Mouse (Mus musculus) cerebellum, postnatal 14 days (tissue): Measurements from ENCODE around the gene Mrps10.
"Not testable (repeated sequence)": the region's sequence is repeated elsewhere in the genome, so short reads cannot be mapped to it uniquely, and the experiment has no call there.

Source experiments
- DNase-seq, 2 experiments: peaks; one replicate each; pipeline ENCODE4 v3.0.0; 2021; ENCODE audit warnings: mixed read lengths in 2 of 2

Gene Mrps10

GRCm38 (mm10) chr17:47383266-47383665, 14.6 kb downstream of the Mrps10 start:
- DNase-seq, result no peak

DNA sequence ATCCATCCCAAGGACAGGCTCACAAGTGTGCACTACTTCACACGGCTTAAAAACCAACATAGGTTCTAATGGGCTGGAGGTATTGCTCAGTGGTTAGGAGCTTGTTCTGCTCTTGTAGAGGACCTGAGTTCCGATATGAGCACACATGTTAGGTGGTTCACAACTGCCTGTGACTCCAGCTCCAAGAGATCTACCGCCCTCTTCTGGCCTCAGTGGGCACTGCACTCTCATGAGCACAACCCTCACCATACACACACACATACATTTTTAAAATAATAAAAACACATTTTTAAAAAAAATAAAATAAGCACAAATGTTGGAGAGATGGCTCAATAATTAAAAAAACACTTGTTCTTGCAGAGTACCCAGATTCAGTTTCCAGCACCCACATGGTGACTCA, 15.4 kb downstream of the Mrps10 start:
- no peak for DNase-seq

DNA sequence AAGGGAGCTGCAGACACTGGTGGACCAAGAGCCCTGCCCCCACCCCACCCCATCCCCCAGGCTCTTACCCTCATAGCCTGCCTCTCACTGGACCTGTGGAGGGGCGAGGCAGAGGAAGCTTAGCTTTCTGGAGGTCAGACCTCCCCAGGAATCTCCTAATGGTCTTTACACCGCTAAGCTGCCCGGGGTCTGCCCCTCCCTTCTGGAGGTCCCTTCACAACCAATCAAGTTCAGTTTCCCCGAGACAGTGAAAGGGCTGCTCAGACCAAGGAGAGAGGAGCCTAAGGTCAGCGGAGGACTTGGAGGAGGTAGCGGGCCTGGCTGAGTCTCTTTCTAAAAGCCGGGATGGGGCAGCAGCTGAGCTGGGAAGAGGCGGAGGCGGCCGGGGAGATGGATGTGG, 16.5 kb downstream of the Mrps10 start, which contains the start of gene Guca1b:
Guca1b (plus strand) TSS at position 249 of the 400 bp plus-strand sequence.
- no peak for DNase-seq

- DNase-seq, result peak; percentile 55 to 80
These were observed 18.0 kb downstream of the Mrps10 start for GRCm38 (mm10) chr17:47386649-47387048.

GRCm38 (mm10) chr17:47394223-47394869, 25.7 kb downstream of the Mrps10 start:
- no peak for DNase-seq

- peak in 1 of 2 experiments; percentile 37 for DNase-seq
These were observed 26.8 kb downstream of the Mrps10 start for GRCm38 (mm10) chr17:47395376-47395913.

- DNase-seq, result no peak
These were observed 30.4 kb downstream of the Mrps10 start for GRCm38 (mm10) chr17:47399091-47399490.

- no peak for DNase-seq
These were observed 31.8 kb downstream of the Mrps10 start, which contains the start of gene Guca1a for GRCm38 (mm10) chr17:47400451-47400850. Gene Guca1a (minus strand): TSS chr17:47400584.

GRCm38 (mm10) chr17:47407717-47408557, 39.2 kb downstream of the Mrps10 start:
- DNase-seq, result no peak

DNA sequence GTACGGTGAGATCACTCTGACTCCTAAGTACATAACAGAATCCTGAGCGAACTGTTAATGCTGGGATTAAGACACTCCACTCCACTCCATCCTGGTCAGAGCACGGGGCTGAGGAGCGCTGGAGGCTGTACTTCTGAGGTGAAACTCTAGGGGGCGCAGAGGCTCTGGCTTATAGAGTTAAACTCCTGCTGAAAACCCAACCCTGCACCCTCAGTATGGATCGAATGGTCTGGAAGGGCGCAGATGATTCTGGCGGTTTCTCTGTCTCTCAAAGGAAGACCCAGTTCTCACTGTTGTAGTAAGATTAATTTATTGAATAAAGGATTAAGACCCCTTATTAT, 39.8 kb downstream of the Mrps10 start:
- peak; percentile 75 to 84 for DNase-seq

DNA sequence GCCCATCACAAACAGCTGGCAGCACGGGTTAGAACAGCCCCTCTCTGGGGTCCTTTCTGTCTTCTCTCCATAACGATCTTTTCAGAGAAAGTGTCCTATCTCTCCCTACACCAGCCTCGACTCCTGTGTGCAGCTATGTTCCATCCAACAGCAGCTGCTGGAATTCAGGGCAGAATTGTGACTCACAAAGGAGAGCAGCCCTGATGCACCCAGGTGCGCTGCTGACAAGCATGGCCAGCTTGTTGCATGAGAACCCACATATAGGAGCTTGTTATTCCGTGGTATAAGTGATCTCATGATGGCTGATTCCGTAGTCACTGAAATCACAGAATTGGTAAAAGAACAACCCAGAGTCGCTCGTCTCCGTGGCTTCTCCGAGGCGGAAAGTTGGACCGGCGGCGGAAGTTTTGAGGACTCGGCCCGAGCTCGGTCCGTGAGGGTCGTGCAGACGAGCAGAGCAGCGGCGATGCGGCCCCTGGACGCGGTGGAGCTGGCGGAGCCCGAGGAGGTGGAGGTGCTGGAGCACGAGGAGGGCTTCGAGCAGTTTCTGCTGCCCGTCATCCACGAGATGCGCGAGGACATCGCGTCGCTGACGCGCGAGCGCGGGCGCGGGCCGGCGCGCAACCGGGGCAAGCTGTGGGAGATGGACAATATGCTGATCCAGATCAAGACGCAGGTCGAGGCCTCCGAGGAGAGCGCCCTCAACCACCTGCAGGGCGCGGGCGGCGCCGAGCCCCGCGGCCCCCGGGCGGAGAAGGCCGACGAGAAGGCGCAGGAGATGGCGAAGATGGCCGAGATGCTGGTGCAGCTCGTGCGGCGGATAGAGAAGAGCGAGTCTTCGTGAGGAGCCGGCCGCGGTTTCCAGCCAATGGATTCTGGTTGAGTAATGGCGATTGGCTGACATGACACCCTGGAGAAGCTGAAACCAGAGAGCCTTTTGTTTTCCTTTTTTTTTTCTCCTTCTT, 41.5 kb downstream of the Mrps10 start:
- peak; percentile 34 to 42 for DNase-seq

DNA sequence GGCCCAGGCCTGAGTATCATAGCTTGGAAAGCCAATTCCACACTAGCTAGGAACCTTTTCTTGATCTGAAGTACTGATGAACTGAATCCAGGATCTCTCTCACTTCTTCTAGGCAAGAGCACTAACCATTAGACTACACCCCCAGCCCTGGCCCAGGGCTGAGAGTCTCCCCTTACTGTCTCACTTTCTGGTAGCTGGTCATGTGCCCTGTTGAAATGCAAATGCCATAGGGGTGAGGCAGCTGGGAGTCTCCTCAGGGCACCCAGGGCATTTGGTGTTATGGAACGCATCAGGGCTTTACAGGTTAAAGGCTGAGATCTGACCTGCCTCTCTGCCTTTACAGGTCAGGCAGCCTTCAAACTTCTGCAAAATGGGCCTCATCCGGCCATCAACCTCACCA, 51.5 kb downstream of the Mrps10 start:
- no peak for DNase-seq

- DNase-seq, result no peak
These were observed 52.9 kb downstream of the Mrps10 start for GRCm38 (mm10) chr17:47421566-47421965.

- not testable (repeated sequence) for DNase-seq
These were observed 53.9 kb downstream of the Mrps10 start for GRCm38 (mm10) chr17:47422616-47423015.

DNA sequence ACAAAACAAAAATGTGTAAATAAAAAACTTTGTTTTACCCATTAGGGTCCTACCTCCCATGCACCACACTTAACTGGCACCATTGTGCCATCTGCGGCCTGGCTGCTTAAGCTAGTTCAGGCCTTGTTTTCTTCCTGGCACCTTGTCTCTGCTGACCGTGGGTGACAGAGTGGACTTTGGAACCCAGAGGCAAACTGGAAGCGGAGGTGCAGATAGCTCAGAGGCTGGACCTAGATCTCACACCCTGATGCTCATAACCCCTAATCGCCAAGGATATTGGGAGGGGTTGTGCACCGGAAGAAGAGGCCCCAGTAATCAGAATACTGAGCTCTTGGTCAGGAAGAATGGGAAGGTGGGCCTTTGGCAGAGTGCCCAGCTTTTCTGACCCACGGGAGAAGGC, 55.5 kb downstream of the Mrps10 start:
- DNase-seq, result no peak

GRCm38 (mm10) chr17:47427316-47427715, 58.6 kb downstream of the Mrps10 start:
- DNase-seq, result no peak

DNA sequence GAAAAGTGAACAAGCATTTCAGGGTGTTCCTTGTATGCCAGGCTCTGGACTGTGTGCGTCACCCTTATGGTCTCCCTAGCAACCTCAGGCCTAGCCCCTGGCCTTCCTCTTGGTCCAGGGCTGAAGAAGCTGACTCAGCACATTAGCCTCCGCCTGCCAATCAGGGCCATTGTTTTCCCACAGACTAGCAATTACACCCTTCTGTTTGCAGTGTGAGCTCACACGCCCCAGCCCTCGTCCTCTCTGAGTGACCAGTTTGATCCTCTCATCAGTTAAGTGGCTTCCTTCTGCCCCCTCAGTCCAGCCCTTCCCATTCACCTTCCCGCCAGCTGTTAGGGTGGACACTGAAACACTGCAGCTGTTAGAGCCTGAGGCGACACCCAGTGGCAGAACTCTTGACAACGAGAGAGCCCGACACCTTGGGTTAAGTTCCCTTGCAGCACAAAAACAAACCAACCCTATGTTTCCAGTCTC, 60.2 kb downstream of the Mrps10 start:
- no peak for DNase-seq

- DNase-seq, result peak in 1 of 2 experiments; percentile 25
These were observed 62.1 kb downstream of the Mrps10 start for GRCm38 (mm10) chr17:47430815-47431214.
